Mouse (Mus musculus) small intestine, adult 2 months (tissue): Measurements from ENCODE around the gene Gimap9.

ENCODE experiments used
- CTCF ChIP-seq: fragments of 200-500 bp; IDR thresholded peaks from 2 replicates; pipeline ENCODE4 v1.5.1; 2012; ENCODE audit warnings: low read depth, mild to moderate bottlenecking, control low read depth, inconsistent platforms, low read length, moderate library complexity, mixed read lengths; ENCODE audit not compliant: insufficient replicate concordance, insufficient read length; ENCODE audit errors: extremely low read depth
- POLR2A ChIP-seq: fragments of 200-500 bp; IDR thresholded peaks from 2 replicates; pipeline ENCODE4 v1.6.1; 2012; ENCODE audit warnings: low read depth, mild to moderate bottlenecking, control low read depth, inconsistent platforms, low read length, moderate library complexity

- TF ChIP-seq CTCF, result no peak
- no peak for TF ChIP-seq POLR2A
Measured at GRCm38 (mm10) chr6:48647611-48648010, 28.3 kb upstream of the Gimap9 start.
